ENCODE assay signal across 17 mouse cellular contexts in the genomic region with DNA sequence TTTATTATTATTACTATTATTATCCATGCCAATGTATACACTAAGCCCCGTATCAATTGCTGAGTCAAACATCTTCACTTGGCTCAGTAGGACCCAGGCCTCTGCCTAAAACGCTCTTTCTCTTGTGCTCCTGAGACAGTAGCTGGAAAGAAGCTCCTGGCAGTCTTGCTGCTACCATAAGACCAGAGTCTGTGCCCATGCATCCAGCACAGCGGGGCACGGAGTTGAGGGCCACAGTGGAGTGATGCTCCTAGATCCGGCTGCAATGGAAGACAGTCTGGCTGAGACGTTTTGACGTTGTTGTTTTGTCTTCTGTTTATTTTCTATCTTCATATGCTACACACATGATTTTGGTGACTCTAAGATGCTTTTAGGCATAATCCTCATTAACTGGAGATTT.
"Had no signal": no experiment of that assay in that cellular context is flagged by ENCODE, and none has a peak within 500 bp of the region (broad histone marks: within the 10 kb centered on the region; RNA-seq: fewer than 3 reads in every experiment).

No protein-coding gene starts in this region.

- H3K27ac ChIP-seq: midbrain, embryonic 10.5 days; midbrain, embryonic 12.5 days; neural tube, embryonic 13.5 days; neural tube, embryonic 15.5 days had no signal

- H3K4me3 ChIP-seq: midbrain, embryonic 10.5 days; midbrain, embryonic 12.5 days; myocyte; neural tube, embryonic 13.5 days; neural tube, embryonic 15.5 days had no signal

- H3K27me3 ChIP-seq: midbrain, embryonic 12.5 days; neural tube, embryonic 13.5 days; neural tube, embryonic 15.5 days had no signal

- DNase-seq: lung, embryonic 14.5 days; lung, postnatal 10 days; lung, postnatal 4 days; midbrain, embryonic 14.5 days; retina, postnatal 1 day; right cerebral cortex, adult 18-20 months; right cerebral cortex, postnatal 25 days; right cerebral cortex, postnatal 4 days; spleen, adult 18-20 months; thymus, adult 18-20 months; thymus, postnatal 14 days; thymus, postnatal 36 days had no signal
